Mouse (Mus musculus): Measurements from ENCODE around the gene Meis3. TPM values are rescaled to one million over a fixed set of nuclear protein-coding genes. Genes with fewer than 3 reads are reported as not detected.

Gene Meis3
- polyA plus RNA-seq, 1 experiment: 4.5 TPM

DNA sequence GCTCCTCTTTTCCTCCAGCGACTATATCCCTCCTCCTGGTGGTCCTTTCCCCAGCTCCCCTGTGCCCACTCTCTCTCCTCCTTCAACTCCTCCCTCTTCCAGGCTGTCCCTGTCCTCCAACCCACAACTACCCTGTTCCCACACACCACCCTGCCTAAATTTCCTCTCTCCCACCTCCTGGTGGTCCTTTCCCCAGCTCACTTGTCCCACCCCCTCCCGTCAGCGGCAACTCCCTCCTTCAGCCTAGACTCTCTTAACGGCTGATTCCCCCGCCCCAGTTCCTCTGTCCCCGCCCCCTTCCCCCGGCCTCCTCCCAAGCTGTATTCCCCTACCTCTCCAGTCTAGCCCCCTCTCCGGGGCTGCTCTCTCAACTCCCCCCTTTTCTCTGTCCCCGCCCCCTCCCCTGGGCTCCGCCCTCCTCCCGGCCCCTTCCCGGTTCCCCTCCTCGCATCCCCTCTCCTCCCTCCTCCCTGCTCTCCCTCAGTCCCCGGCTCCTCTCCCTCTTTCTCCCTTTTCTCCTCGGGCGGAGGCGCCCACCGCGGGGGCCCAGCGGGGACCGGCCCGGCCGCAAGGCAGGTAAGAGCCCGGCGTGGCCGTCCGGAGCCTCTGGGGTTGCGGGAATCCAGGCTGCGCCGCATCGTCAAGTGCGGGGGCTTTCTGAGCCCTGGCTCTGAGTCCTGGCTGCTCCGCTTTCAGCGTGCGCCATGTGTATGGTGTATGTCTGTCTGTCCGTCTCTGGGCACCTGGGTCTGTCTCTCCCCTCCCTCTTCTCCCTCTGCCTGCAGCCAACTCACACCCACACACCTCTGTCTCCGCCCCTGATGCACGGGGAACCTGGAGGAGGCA lies 44.8 kb upstream of the Meis3 start:
- Histone ChIP-seq H3K9me3 (replicated peaks; ENCODE audit: control insufficient read depth, insufficient read depth, low read length, poor library complexity, severe bottlenecking) (no peaks in the 10 kb centered on the region), H3K27me3 (ENCODE audit: control insufficient read depth, insufficient read depth, low read length, poor library complexity, severe bottlenecking) (no peaks in the 10 kb centered on the region), H3K36me3 (ENCODE audit: control insufficient read depth, insufficient read depth, low read length, poor library complexity, severe bottlenecking) (no peaks in the 10 kb centered on the region), H3K4me1 (ENCODE audit: control insufficient read depth, insufficient read depth, low read length) (no peaks in the 10 kb centered on the region), H3K27ac (ENCODE audit: insufficient read depth, low read length) (peak overlapping the region; percentile 62), H3K9ac (ENCODE audit: low read depth, poor library complexity, severe bottlenecking) (peak overlapping the region; percentile 81), H3K4me3 (ENCODE audit: low read depth, low read length) (peak overlapping the region; percentile 72)
- TF ChIP-seq CTCF (IDR thresholded peaks at IDR 0.05; ENCODE audit: low read depth, low read length) (no peak), POLR2A (IDR thresholded peaks at IDR 0.05; ENCODE audit: insufficient read depth, low read length) (no peak), EP300 (IDR thresholded peaks at IDR 0.05; ENCODE audit: insufficient read depth, low read depth, low read length) (no peak)

DNA sequence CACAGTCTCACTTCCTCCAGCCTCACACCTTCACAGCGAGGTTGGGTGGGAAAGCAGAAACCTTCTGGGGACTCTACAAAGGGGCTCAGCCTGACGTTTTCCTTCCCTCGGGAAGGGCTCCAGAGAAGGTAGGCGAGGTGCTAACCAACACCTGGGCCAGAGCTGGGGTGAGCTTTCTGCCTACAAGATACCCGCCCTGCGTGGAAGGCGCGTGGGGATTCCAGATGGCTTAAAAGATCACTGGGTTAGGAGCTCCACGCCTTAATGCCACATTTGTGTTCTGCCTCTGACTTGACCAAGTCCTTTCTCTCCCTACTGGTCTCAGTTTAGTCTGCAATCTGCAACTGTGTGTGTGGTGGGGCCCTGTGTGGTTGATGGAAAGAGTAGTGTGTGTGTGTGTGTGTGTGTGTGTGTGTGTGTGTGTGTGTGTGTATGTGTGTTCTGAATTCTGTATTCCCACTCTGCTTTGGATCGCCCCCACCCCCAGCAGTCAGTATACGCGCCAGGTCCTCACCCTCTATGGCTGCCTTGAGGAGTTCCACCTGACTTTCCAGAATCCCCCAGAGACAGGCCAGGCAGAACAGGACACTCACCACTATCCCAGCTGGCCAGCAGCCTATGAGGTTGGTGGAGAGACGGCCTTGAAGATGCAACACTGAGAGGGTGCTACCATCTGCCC lies 43.8 kb upstream of the Meis3 start:
- TF ChIP-seq POLR2A (IDR thresholded peaks at IDR 0.05; ENCODE audit: insufficient read depth, low read length) (no peak), CTCF (IDR thresholded peaks at IDR 0.05; ENCODE audit: low read depth, low read length) (no peak), EP300 (IDR thresholded peaks at IDR 0.05; ENCODE audit: insufficient read depth, low read depth, low read length) (no peak)
- Histone ChIP-seq H3K4me3 (ENCODE audit: low read depth, low read length) (peak overlapping the region; percentile 72), H3K9me3 (replicated peaks; ENCODE audit: control insufficient read depth, insufficient read depth, low read length, poor library complexity, severe bottlenecking) (no peaks in the 10 kb centered on the region), H3K36me3 (ENCODE audit: control insufficient read depth, insufficient read depth, low read length, poor library complexity, severe bottlenecking) (no peaks in the 10 kb centered on the region), H3K27ac (ENCODE audit: insufficient read depth, low read length) (no peak overlapping the region), H3K27me3 (ENCODE audit: control insufficient read depth, insufficient read depth, low read length, poor library complexity, severe bottlenecking) (no peaks in the 10 kb centered on the region), H3K4me1 (ENCODE audit: control insufficient read depth, insufficient read depth, low read length) (no peaks in the 10 kb centered on the region), H3K9ac (ENCODE audit: low read depth, poor library complexity, severe bottlenecking) (peak overlapping the region; percentile 81)

DNA sequence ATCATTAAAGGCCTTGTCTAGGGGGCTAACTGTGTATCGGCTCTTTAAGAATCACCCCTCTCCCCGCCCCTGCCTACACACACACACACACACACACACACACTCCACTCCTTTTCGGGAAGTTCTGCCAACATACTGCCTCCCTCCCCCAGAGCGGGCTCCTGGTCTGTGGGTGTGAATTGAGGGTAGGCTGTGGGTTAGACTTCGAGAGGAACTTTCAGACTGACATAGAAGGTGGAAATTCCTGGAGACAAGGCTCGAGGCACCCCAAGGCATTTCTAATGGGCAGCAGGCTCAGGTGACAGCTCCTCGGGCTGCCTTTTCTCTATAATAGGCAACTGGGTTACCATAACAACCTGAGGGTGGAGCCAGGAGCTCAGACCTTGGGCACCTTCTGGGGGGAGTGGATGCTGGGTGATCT lies 42.7 kb upstream of the Meis3 start:
- Histone ChIP-seq H3K9ac (ENCODE audit: low read depth, poor library complexity, severe bottlenecking) (no peak overlapping the region), H3K9me3 (replicated peaks; ENCODE audit: control insufficient read depth, insufficient read depth, low read length, poor library complexity, severe bottlenecking) (no peaks in the 10 kb centered on the region), H3K36me3 (ENCODE audit: control insufficient read depth, insufficient read depth, low read length, poor library complexity, severe bottlenecking) (no peaks in the 10 kb centered on the region), H3K4me1 (ENCODE audit: control insufficient read depth, insufficient read depth, low read length) (no peaks in the 10 kb centered on the region), H3K4me3 (ENCODE audit: low read depth, low read length) (no peak overlapping the region), H3K27me3 (ENCODE audit: control insufficient read depth, insufficient read depth, low read length, poor library complexity, severe bottlenecking) (no peaks in the 10 kb centered on the region), H3K27ac (ENCODE audit: insufficient read depth, low read length) (no peak overlapping the region)
- TF ChIP-seq CTCF (IDR thresholded peaks at IDR 0.05; ENCODE audit: low read depth, low read length) (no peak), EP300 (IDR thresholded peaks at IDR 0.05; ENCODE audit: insufficient read depth, low read depth, low read length) (no peak), POLR2A (IDR thresholded peaks at IDR 0.05; ENCODE audit: insufficient read depth, low read length) (no peak)

DNA sequence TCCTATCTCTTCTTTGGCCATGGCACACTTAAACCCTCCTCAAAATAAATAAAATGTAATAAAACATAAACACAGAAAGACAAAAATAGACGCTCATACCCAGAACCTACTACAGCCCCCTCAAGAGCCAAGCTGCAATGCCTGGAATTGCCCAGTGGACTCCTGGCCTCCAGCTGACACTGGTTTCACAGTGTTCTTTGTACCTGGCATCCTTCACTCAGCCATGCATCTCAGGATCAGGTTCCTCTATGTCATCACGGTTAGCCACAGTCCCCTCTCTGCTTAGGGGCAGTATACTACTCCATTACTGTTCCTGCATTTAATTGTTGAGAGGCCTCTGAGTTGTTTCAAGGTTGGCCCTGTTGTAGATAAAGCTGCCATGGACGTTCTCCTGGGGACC lies 42.0 kb upstream of the Meis3 start:
- no peak overlapping the region for H3K9ac ChIP-seq (ENCODE audit: low read depth, poor library complexity, severe bottlenecking)
- no peaks in the 10 kb centered on the region for H3K36me3 ChIP-seq (ENCODE audit: control insufficient read depth, insufficient read depth, low read length, poor library complexity, severe bottlenecking)
- H3K9me3 ChIP-seq (replicated peaks; ENCODE audit: control insufficient read depth, insufficient read depth, low read length, poor library complexity, severe bottlenecking): no peaks in the 10 kb centered on the region
- no peaks in the 10 kb centered on the region for H3K27me3 ChIP-seq (ENCODE audit: control insufficient read depth, insufficient read depth, low read length, poor library complexity, severe bottlenecking)
- no peak overlapping the region for H3K27ac ChIP-seq (ENCODE audit: insufficient read depth, low read length)
- H3K4me3 ChIP-seq (ENCODE audit: low read depth, low read length): no peak overlapping the region
- TF ChIP-seq CTCF (IDR thresholded peaks at IDR 0.05; ENCODE audit: low read depth, low read length): no peak
- TF ChIP-seq POLR2A (IDR thresholded peaks at IDR 0.05; ENCODE audit: insufficient read depth, low read length): no peak
- no peak for TF ChIP-seq EP300 (IDR thresholded peaks at IDR 0.05; ENCODE audit: insufficient read depth, low read depth, low read length)
- H3K4me1 ChIP-seq (ENCODE audit: control insufficient read depth, insufficient read depth, low read length): no peaks in the 10 kb centered on the region

DNA sequence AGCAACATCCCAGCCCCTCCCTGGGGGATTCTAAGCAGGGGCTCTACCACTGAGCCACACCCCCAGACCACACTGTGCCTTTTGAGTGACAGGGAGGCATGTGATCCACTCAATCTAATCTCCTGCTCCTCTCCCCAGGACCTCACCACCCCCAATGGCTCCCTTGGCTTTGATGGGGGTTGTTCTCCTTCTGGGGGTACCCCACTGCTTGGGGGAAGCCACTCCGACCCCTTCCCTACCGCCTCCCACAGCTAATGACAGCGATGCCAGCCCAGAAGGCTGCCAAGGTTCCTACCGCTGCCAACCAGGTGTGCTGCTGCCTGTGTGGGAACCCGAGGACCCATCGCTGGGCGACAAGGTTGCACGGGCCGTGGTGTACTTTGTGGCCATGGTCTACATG lies 41.2 kb upstream of the Meis3 start:
- H3K27me3 ChIP-seq (ENCODE audit: control insufficient read depth, insufficient read depth, low read length, poor library complexity, severe bottlenecking): no peaks in the 10 kb centered on the region
- H3K4me3 ChIP-seq (ENCODE audit: low read depth, low read length): no peak overlapping the region
- no peaks in the 10 kb centered on the region for H3K4me1 ChIP-seq (ENCODE audit: control insufficient read depth, insufficient read depth, low read length)
- H3K27ac ChIP-seq (ENCODE audit: insufficient read depth, low read length): no peak overlapping the region
- TF ChIP-seq EP300 (IDR thresholded peaks at IDR 0.05; ENCODE audit: insufficient read depth, low read depth, low read length) (no peak), POLR2A (IDR thresholded peaks at IDR 0.05; ENCODE audit: insufficient read depth, low read length) (no peak), CTCF (IDR thresholded peaks at IDR 0.05; ENCODE audit: low read depth, low read length) (no peak)
- H3K9me3 ChIP-seq (replicated peaks; ENCODE audit: control insufficient read depth, insufficient read depth, low read length, poor library complexity, severe bottlenecking): no peaks in the 10 kb centered on the region
- no peak overlapping the region for H3K9ac ChIP-seq (ENCODE audit: low read depth, poor library complexity, severe bottlenecking)
- H3K36me3 ChIP-seq (ENCODE audit: control insufficient read depth, insufficient read depth, low read length, poor library complexity, severe bottlenecking): no peaks in the 10 kb centered on the region

DNA sequence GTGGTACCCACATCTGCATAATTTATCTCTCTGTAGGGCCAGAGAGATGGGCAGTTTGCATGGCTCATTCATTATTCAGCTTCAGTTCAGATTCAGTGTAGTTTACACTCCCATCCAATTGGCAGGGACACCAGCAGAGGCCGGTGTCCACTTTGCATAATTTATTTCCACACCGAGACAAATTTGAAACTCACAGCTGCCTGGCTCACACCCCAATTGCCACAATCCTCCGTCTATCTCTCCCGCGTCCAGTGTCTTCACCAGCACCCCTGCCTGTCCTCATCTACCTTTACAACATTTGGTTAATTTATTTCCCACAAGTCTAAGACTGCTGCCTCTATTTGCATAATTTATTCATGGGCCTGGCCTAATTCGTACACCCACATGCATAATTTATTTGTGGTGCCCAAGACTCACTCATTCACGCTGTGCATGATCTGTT lies 39.9 kb upstream of the Meis3 start:
- H3K9me3 ChIP-seq (replicated peaks; ENCODE audit: control insufficient read depth, insufficient read depth, low read length, poor library complexity, severe bottlenecking): no peaks in the 10 kb centered on the region
- no peak overlapping the region for H3K27ac ChIP-seq (ENCODE audit: insufficient read depth, low read length)
- no peaks in the 10 kb centered on the region for H3K36me3 ChIP-seq (ENCODE audit: control insufficient read depth, insufficient read depth, low read length, poor library complexity, severe bottlenecking)
- H3K4me1 ChIP-seq (ENCODE audit: control insufficient read depth, insufficient read depth, low read length): no peaks in the 10 kb centered on the region
- no peak overlapping the region for H3K4me3 ChIP-seq (ENCODE audit: low read depth, low read length)
- TF ChIP-seq CTCF (IDR thresholded peaks at IDR 0.05; ENCODE audit: low read depth, low read length) (no peak), EP300 (IDR thresholded peaks at IDR 0.05; ENCODE audit: insufficient read depth, low read depth, low read length) (no peak), POLR2A (IDR thresholded peaks at IDR 0.05; ENCODE audit: insufficient read depth, low read length) (no peak)
- H3K9ac ChIP-seq (ENCODE audit: low read depth, poor library complexity, severe bottlenecking): no peak overlapping the region
- H3K27me3 ChIP-seq (ENCODE audit: control insufficient read depth, insufficient read depth, low read length, poor library complexity, severe bottlenecking): no peaks in the 10 kb centered on the region
